26 mouse cellular contexts compared by ENCODE assay signal in genomic region chr15:25696660-25697059, GRCm38 (mm10).
A peak's percentile ranks its signal among the peaks of the same experiment; 100 is the strongest.
DNase-seq lines count a peak whose midpoint lies in the region; ATAC-seq and TF ChIP-seq lines count a peak whose summit lies in the region.
"Had no signal": no experiment of that assay in that cellular context is flagged by ENCODE, and none has a peak within 500 bp of the region (broad histone marks: within the 10 kb centered on the region; RNA-seq: fewer than 3 reads in every experiment).

No protein-coding gene starts in this region.

- no peak for TF ChIP-seq POLR2A in lung, adult 2 months (IDR thresholded peaks at IDR 0.05; ENCODE audit: borderline replicate concordance, extremely low read depth, low read depth, low read length)

- no peak for DNase-seq in hindbrain, postnatal 0 days (ENCODE audit: low spot score)
- DNase-seq in hindbrain, embryonic 11.5 days (ENCODE audit: low spot score), result no peak
- peak; percentile 28 for DNase-seq in cerebellum, adult 11 months
- DNase-seq in cerebellum, adult 8-10 months, result peak; percentile 27
- peak; percentile 68 to 80 for DNase-seq in cerebellum, postnatal 25 days
- DNase-seq in lung, adult 2 months, result no peak
- no peak for DNase-seq in adrenal gland, adult (ENCODE audit: inconsistent age in 2 of 2, low spot score in 1 of 2)
- DNase-seq: adrenal gland, postnatal 25 days; embryo, embryonic 11 days; gastrocnemius, adult 2 months; heart, adult 2 months; kidney, adult 8-10 months; lung, postnatal 36 days; right cerebral cortex, postnatal 25 days had no signal

- H3K4me2 ChIP-seq in hindbrain, postnatal 0 days (ENCODE audit: low read depth, low read length), result no peak overlapping the region
- no peak overlapping the region for H3K4me2 ChIP-seq in hindbrain, embryonic 11.5 days (replicated peaks; ENCODE audit: low read depth, low read length)
- H3K4me2 ChIP-seq: embryonic facial prominence, embryonic 13.5 days; heart, embryonic 12.5 days; hindbrain, embryonic 15.5 days; limb, embryonic 13.5 days; liver, embryonic 11.5 days; midbrain, embryonic 15.5 days; stomach, embryonic 15.5 days had no signal

- no peak overlapping the region for H3K4me3 ChIP-seq in hindbrain, postnatal 0 days (ENCODE audit: low read length)
- no peak overlapping the region for H3K4me3 ChIP-seq in hindbrain, embryonic 11.5 days (ENCODE audit: low read depth, low read length)
- H3K4me3 ChIP-seq in lung, adult 2 months (replicated peaks; ENCODE audit: extremely low read depth, low read depth, low read length), result no peak overlapping the region
- H3K4me3 ChIP-seq: embryonic facial prominence, embryonic 13.5 days; erythroblast, embryonic 14.5 days; gastrocnemius, adult 2 months; heart, adult 2 months; heart, embryonic 12.5 days; hindbrain, embryonic 15.5 days; limb, embryonic 13.5 days; megakaryocyte, embryonic 14.5 days; midbrain, embryonic 15.5 days; stomach, embryonic 15.5 days had no signal

- WGBS in hindbrain, postnatal 0 days, result 76% methylated on average over 6 of the region's 6 CpGs
- WGBS in hindbrain, embryonic 11.5 days, result 92% methylated on average over 6 of the region's 6 CpGs
- 78% methylated on average over 6 of the region's 6 CpGs for WGBS in lung, adult 2 months

- no peaks in the 10 kb centered on the region for H3K4me1 ChIP-seq in hindbrain, postnatal 0 days (ENCODE audit: insufficient read depth, low read length)
- no peaks in the 10 kb centered on the region for H3K4me1 ChIP-seq in hindbrain, embryonic 11.5 days (replicated peaks; ENCODE audit: control insufficient read depth, insufficient read depth, low read length)
- peaks cover 15% of the 10 kb centered on the region for H3K4me1 ChIP-seq in lung, adult 2 months (ENCODE audit: control insufficient read depth, insufficient read depth, low read length)
- H3K4me1 ChIP-seq: midbrain, embryonic 15.5 days had no signal

- no peaks in the 10 kb centered on the region for H3K36me3 ChIP-seq in hindbrain, postnatal 0 days (ENCODE audit: insufficient read depth, low read length)
- no peaks in the 10 kb centered on the region for H3K36me3 ChIP-seq in hindbrain, embryonic 11.5 days (ENCODE audit: control insufficient read depth, insufficient read depth, low read length)
- H3K36me3 ChIP-seq: hindbrain, embryonic 15.5 days; midbrain, embryonic 15.5 days had no signal

- peak; percentile 38; the same call in 1 of the 2 replicates for ATAC-seq in hindbrain, postnatal 0 days
- ATAC-seq in hindbrain, embryonic 11.5 days (ENCODE audit: low FRiP score), result no peak
- ATAC-seq: forebrain, embryonic 16.5 days; midbrain, embryonic 15.5 days; Patski had no signal

- H3K9ac ChIP-seq in hindbrain, postnatal 0 days (replicated peaks; ENCODE audit: low read length), result no peak overlapping the region
- H3K9ac ChIP-seq in hindbrain, embryonic 11.5 days (ENCODE audit: low read depth, low read length), result no peak overlapping the region
- H3K9ac ChIP-seq: embryonic facial prominence, embryonic 13.5 days; heart, embryonic 12.5 days; hindbrain, embryonic 15.5 days; limb, embryonic 13.5 days; midbrain, embryonic 15.5 days; stomach, embryonic 15.5 days had no signal

- H3K27ac ChIP-seq in hindbrain, postnatal 0 days, result no peak overlapping the region
- no peak overlapping the region for H3K27ac ChIP-seq in hindbrain, embryonic 11.5 days (ENCODE audit: low read depth, low read length)
- H3K27ac ChIP-seq: gastrocnemius, adult 2 months; heart, adult 2 months; hindbrain, embryonic 15.5 days; kidney, postnatal 0 days; limb, embryonic 13.5 days; midbrain, embryonic 15.5 days; stomach, embryonic 15.5 days had no signal

- H3K27me3 ChIP-seq in hindbrain, postnatal 0 days (ENCODE audit: insufficient read depth, low read length), result no peaks in the 10 kb centered on the region
- no peaks in the 10 kb centered on the region for H3K27me3 ChIP-seq in hindbrain, embryonic 11.5 days (ENCODE audit: control insufficient read depth, insufficient read depth, low read length)
- H3K27me3 ChIP-seq: embryonic facial prominence, embryonic 13.5 days; hindbrain, embryonic 15.5 days; limb, embryonic 13.5 days; megakaryocyte, embryonic 14.5 days; Patski; stomach, embryonic 15.5 days had no signal

- no peaks in the 10 kb centered on the region for H3K9me3 ChIP-seq in hindbrain, postnatal 0 days (ENCODE audit: low read length)
- H3K9me3 ChIP-seq in hindbrain, embryonic 11.5 days (ENCODE audit: control insufficient read depth, low read length), result no peaks in the 10 kb centered on the region
- H3K9me3 ChIP-seq: embryonic facial prominence, embryonic 13.5 days; heart, embryonic 12.5 days; hindbrain, embryonic 15.5 days; limb, embryonic 13.5 days; megakaryocyte, embryonic 14.5 days; midbrain, embryonic 15.5 days; stomach, embryonic 15.5 days had no signal

- no peak for TF ChIP-seq CTCF in hindbrain, postnatal 0 days (IDR thresholded peaks at IDR 0.05; ENCODE audit: low read depth)
- TF ChIP-seq CTCF in lung, adult 2 months (IDR thresholded peaks at IDR 0.05; ENCODE audit: insufficient read depth, low read length), result no peak

Comparison
In these comparisons a context has a peak if more than half of its experiments do, and no peak if none do; other contexts are left out.
1. DNase-seq: peak in cerebellum, adult 11 months (single experiment), cerebellum, adult 8-10 months (single experiment) and cerebellum, postnatal 25 days (2 of 2); none in hindbrain, postnatal 0 days (single experiment), hindbrain, embryonic 11.5 days (single experiment), lung, adult 2 months (single experiment) and adrenal gland, adult (0 of 2).